Mouse (Mus musculus): ENCODE measurements around the gene Eif4e. TPM values are rescaled to one million over a fixed set of nuclear protein-coding genes. Genes with fewer than 3 reads are reported as not detected.

The Eif4e gene
- polyA plus RNA-seq, 1 experiment = 409 TPM

- no peaks in the 10 kb centered on the region for H3K27me3 ChIP-seq (ENCODE audit: control insufficient read depth, insufficient read depth, low read length, poor library complexity, severe bottlenecking)
- no peak overlapping the region for H3K27ac ChIP-seq (ENCODE audit: insufficient read depth, low read length)
- H3K9me3 ChIP-seq (replicated peaks; ENCODE audit: control insufficient read depth, insufficient read depth, low read length, poor library complexity, severe bottlenecking) = no peaks in the 10 kb centered on the region
- TF ChIP-seq CTCF (IDR thresholded peaks at IDR 0.05; ENCODE audit: low read depth, low read length) = no peak
- TF ChIP-seq POLR2A (IDR thresholded peaks at IDR 0.05; ENCODE audit: insufficient read depth, low read length) = no peak
- TF ChIP-seq EP300 (IDR thresholded peaks at IDR 0.05; ENCODE audit: insufficient read depth, low read depth, low read length) = no peak
- no peak overlapping the region for H3K9ac ChIP-seq (ENCODE audit: low read depth, poor library complexity, severe bottlenecking)
- no peaks in the 10 kb centered on the region for H3K4me1 ChIP-seq (ENCODE audit: control insufficient read depth, insufficient read depth, low read length)
- no peak overlapping the region for H3K4me3 ChIP-seq (ENCODE audit: low read depth, low read length)
- no peaks in the 10 kb centered on the region for H3K36me3 ChIP-seq (ENCODE audit: control insufficient read depth, insufficient read depth, low read length, poor library complexity, severe bottlenecking)
Measured at GRCm38 (mm10) chr3:138499854-138500740, 25.9 kb upstream of the Eif4e start.

- H3K27ac ChIP-seq (ENCODE audit: insufficient read depth, low read length) = no peak overlapping the region
- H3K9ac ChIP-seq (ENCODE audit: low read depth, poor library complexity, severe bottlenecking) = no peak overlapping the region
- no peaks in the 10 kb centered on the region for H3K36me3 ChIP-seq (ENCODE audit: control insufficient read depth, insufficient read depth, low read length, poor library complexity, severe bottlenecking)
- no peak overlapping the region for H3K4me3 ChIP-seq (ENCODE audit: low read depth, low read length)
- H3K4me1 ChIP-seq (ENCODE audit: control insufficient read depth, insufficient read depth, low read length) = no peaks in the 10 kb centered on the region
- no peak for TF ChIP-seq POLR2A (IDR thresholded peaks at IDR 0.05; ENCODE audit: insufficient read depth, low read length)
- TF ChIP-seq EP300 (IDR thresholded peaks at IDR 0.05; ENCODE audit: insufficient read depth, low read depth, low read length) = no peak
- no peak for TF ChIP-seq CTCF (IDR thresholded peaks at IDR 0.05; ENCODE audit: low read depth, low read length)
- no peaks in the 10 kb centered on the region for H3K27me3 ChIP-seq (ENCODE audit: control insufficient read depth, insufficient read depth, low read length, poor library complexity, severe bottlenecking)
- no peaks in the 10 kb centered on the region for H3K9me3 ChIP-seq (replicated peaks; ENCODE audit: control insufficient read depth, insufficient read depth, low read length, poor library complexity, severe bottlenecking)
Measured at GRCm38 (mm10) chr3:138503754-138504153, 22.2 kb upstream of the Eif4e start.

GRCm38 (mm10) chr3:138506749-138507148, 19.2 kb upstream of the Eif4e start:
- Histone ChIP-seq H3K27me3 (ENCODE audit: control insufficient read depth, insufficient read depth, low read length, poor library complexity, severe bottlenecking) (no peaks in the 10 kb centered on the region), H3K4me3 (ENCODE audit: low read depth, low read length) (no peak overlapping the region), H3K36me3 (ENCODE audit: control insufficient read depth, insufficient read depth, low read length, poor library complexity, severe bottlenecking) (no peaks in the 10 kb centered on the region), H3K9me3 (replicated peaks; ENCODE audit: control insufficient read depth, insufficient read depth, low read length, poor library complexity, severe bottlenecking) (no peaks in the 10 kb centered on the region), H3K27ac (ENCODE audit: insufficient read depth, low read length) (no peak overlapping the region), H3K9ac (ENCODE audit: low read depth, poor library complexity, severe bottlenecking) (no peak overlapping the region), H3K4me1 (ENCODE audit: control insufficient read depth, insufficient read depth, low read length) (no peaks in the 10 kb centered on the region)
- TF ChIP-seq CTCF (IDR thresholded peaks at IDR 0.05; ENCODE audit: low read depth, low read length) = no peak
- no peak for TF ChIP-seq EP300 (IDR thresholded peaks at IDR 0.05; ENCODE audit: insufficient read depth, low read depth, low read length)
- TF ChIP-seq POLR2A (IDR thresholded peaks at IDR 0.05; ENCODE audit: insufficient read depth, low read length) = no peak

- TF ChIP-seq EP300 (IDR thresholded peaks at IDR 0.05; ENCODE audit: insufficient read depth, low read depth, low read length) = no peak
- TF ChIP-seq CTCF (IDR thresholded peaks at IDR 0.05; ENCODE audit: low read depth, low read length) = no peak
- no peak for TF ChIP-seq POLR2A (IDR thresholded peaks at IDR 0.05; ENCODE audit: insufficient read depth, low read length)
- no peak overlapping the region for H3K4me3 ChIP-seq (ENCODE audit: low read depth, low read length)
- no peaks in the 10 kb centered on the region for H3K4me1 ChIP-seq (ENCODE audit: control insufficient read depth, insufficient read depth, low read length)
- H3K36me3 ChIP-seq (ENCODE audit: control insufficient read depth, insufficient read depth, low read length, poor library complexity, severe bottlenecking) = no peaks in the 10 kb centered on the region
- H3K27me3 ChIP-seq (ENCODE audit: control insufficient read depth, insufficient read depth, low read length, poor library complexity, severe bottlenecking) = no peaks in the 10 kb centered on the region
- no peak overlapping the region for H3K9ac ChIP-seq (ENCODE audit: low read depth, poor library complexity, severe bottlenecking)
- no peak overlapping the region for H3K27ac ChIP-seq (ENCODE audit: insufficient read depth, low read length)
- H3K9me3 ChIP-seq (replicated peaks; ENCODE audit: control insufficient read depth, insufficient read depth, low read length, poor library complexity, severe bottlenecking) = no peaks in the 10 kb centered on the region
Measured at GRCm38 (mm10) chr3:138509581-138509980, 16.4 kb upstream of the Eif4e start.

- Histone ChIP-seq H3K4me3 (ENCODE audit: low read depth, low read length) (no peak overlapping the region), H3K4me1 (ENCODE audit: control insufficient read depth, insufficient read depth, low read length) (no peaks in the 10 kb centered on the region), H3K27ac (ENCODE audit: insufficient read depth, low read length) (no peak overlapping the region), H3K9ac (ENCODE audit: low read depth, poor library complexity, severe bottlenecking) (no peak overlapping the region), H3K27me3 (ENCODE audit: control insufficient read depth, insufficient read depth, low read length, poor library complexity, severe bottlenecking) (no peaks in the 10 kb centered on the region), H3K36me3 (ENCODE audit: control insufficient read depth, insufficient read depth, low read length, poor library complexity, severe bottlenecking) (no peaks in the 10 kb centered on the region), H3K9me3 (replicated peaks; ENCODE audit: control insufficient read depth, insufficient read depth, low read length, poor library complexity, severe bottlenecking) (no peaks in the 10 kb centered on the region)
- TF ChIP-seq EP300 (IDR thresholded peaks at IDR 0.05; ENCODE audit: insufficient read depth, low read depth, low read length) = no peak
- TF ChIP-seq CTCF (IDR thresholded peaks at IDR 0.05; ENCODE audit: low read depth, low read length) = no peak
- no peak for TF ChIP-seq POLR2A (IDR thresholded peaks at IDR 0.05; ENCODE audit: insufficient read depth, low read length)
Measured at GRCm38 (mm10) chr3:138510471-138510870, 15.5 kb upstream of the Eif4e start.

GRCm38 (mm10) chr3:138513243-138513642, 12.7 kb upstream of the Eif4e start:
- Histone ChIP-seq H3K9ac (ENCODE audit: low read depth, poor library complexity, severe bottlenecking) (no peak overlapping the region), H3K36me3 (ENCODE audit: control insufficient read depth, insufficient read depth, low read length, poor library complexity, severe bottlenecking) (no peaks in the 10 kb centered on the region), H3K27me3 (ENCODE audit: control insufficient read depth, insufficient read depth, low read length, poor library complexity, severe bottlenecking) (no peaks in the 10 kb centered on the region), H3K9me3 (replicated peaks; ENCODE audit: control insufficient read depth, insufficient read depth, low read length, poor library complexity, severe bottlenecking) (no peaks in the 10 kb centered on the region), H3K4me1 (ENCODE audit: control insufficient read depth, insufficient read depth, low read length) (no peaks in the 10 kb centered on the region), H3K4me3 (ENCODE audit: low read depth, low read length) (no peak overlapping the region), H3K27ac (ENCODE audit: insufficient read depth, low read length) (no peak overlapping the region)
- TF ChIP-seq POLR2A (IDR thresholded peaks at IDR 0.05; ENCODE audit: insufficient read depth, low read length) = no peak
- no peak for TF ChIP-seq CTCF (IDR thresholded peaks at IDR 0.05; ENCODE audit: low read depth, low read length)
- TF ChIP-seq EP300 (IDR thresholded peaks at IDR 0.05; ENCODE audit: insufficient read depth, low read depth, low read length) = no peak

Measured in ES-Bruce4 (cell line).